Mouse (Mus musculus) heart, adult 18-20 months (tissue): ENCODE measurements at regions not wholly inside any gene's neighbourhood (a gene's known extent, or its start where the extent isn't known, plus 50 kb on each side); places are given as distances from the start of the nearest gene placed in this dataset.

Experiments used
- DNase-seq, 2 experiments: peaks; one replicate each; pipeline ENCODE4 v3.0.0; 2021 to 2022; ENCODE audit warnings: mixed read lengths in 1 of 2

- DNase-seq, result no peak
These were observed 62.9 kb downstream of the Cst10 start for GRCm38 (mm10) chr2:149467801-149468200.

DNA sequence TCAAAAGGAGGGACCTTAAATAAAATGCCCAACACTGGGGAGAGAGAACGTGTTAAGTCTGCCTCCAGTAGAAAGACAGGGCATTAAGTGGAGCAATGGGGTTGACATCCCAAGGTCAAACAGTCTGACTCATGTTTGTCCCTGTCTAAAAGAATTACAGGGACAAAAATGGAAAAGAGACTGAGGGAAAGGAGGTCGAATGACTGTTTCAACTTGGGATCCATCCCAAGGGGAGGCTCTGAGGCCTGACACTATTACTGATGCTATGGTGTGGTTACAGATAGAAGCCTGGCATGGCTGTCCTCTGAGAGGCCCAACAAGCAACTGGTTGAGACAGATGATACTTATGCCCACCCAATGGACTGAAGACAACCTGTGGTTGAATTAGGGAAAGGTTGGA, 67.6 kb downstream of the Cst10 start:
- no peak for DNase-seq

DNA sequence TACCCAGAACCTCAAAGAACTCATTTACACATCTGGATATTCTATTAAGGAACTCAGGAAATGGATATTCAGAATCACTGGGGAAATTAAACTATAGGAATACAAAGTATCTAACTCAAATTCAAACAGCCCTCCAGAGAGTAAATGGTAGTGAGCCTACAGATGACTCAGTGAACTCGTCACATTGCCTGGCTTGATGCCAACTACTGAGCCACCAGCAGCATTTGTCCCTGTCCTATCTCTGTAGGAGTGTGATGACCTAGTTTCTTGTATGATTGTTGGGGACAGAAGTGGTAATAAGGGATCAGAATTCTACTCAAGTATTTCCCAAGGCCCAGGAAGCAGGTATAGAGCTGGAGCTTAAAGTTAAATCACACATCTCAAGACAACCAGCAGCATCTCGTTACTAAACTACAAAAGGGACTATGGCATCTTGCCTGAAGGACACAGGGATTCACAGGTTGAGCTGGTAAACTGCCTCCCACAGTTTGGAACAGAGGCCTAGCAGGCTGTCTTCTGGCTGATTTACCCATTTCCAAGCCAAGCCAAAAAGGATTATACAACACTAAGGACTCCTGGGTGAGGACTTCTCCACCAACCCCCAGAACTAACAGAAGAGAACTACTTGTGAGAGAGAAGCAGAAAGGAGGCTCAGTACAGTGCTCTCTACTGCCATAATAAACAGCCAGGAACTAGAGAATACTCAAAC, 88.6 kb downstream of the Cst10 start:
- DNase-seq, result no peak

- no peak for DNase-seq
These were observed 108.0 kb downstream of the Cst10 start for GRCm38 (mm10) chr2:149512870-149513269.

GRCm38 (mm10) chr2:149524424-149524823, 119.6 kb downstream of the Cst10 start:
- DNase-seq, result no peak

- DNase-seq, result no peak
These were observed 138.0 kb downstream of the Cst10 start for GRCm38 (mm10) chr2:149542837-149543236.

GRCm38 (mm10) chr2:149545708-149546107, 140.9 kb downstream of the Cst10 start:
- no peak for DNase-seq

- no peak for DNase-seq
These were observed 141.9 kb downstream of the Cst10 start for GRCm38 (mm10) chr2:149546639-149547200.

- no peak for DNase-seq
These were observed 150.4 kb downstream of the Cst10 start for GRCm38 (mm10) chr2:149555209-149555608.

- DNase-seq, result no peak
These were observed 168.9 kb downstream of the Cst10 start for GRCm38 (mm10) chr2:149573773-149574172.

GRCm38 (mm10) chr2:149602581-149602980, 197.7 kb downstream of the Cst10 start:
- DNase-seq, result no peak

- DNase-seq, result no peak
These were observed 208.5 kb downstream of the Cst10 start for GRCm38 (mm10) chr2:149613381-149613780.

DNA sequence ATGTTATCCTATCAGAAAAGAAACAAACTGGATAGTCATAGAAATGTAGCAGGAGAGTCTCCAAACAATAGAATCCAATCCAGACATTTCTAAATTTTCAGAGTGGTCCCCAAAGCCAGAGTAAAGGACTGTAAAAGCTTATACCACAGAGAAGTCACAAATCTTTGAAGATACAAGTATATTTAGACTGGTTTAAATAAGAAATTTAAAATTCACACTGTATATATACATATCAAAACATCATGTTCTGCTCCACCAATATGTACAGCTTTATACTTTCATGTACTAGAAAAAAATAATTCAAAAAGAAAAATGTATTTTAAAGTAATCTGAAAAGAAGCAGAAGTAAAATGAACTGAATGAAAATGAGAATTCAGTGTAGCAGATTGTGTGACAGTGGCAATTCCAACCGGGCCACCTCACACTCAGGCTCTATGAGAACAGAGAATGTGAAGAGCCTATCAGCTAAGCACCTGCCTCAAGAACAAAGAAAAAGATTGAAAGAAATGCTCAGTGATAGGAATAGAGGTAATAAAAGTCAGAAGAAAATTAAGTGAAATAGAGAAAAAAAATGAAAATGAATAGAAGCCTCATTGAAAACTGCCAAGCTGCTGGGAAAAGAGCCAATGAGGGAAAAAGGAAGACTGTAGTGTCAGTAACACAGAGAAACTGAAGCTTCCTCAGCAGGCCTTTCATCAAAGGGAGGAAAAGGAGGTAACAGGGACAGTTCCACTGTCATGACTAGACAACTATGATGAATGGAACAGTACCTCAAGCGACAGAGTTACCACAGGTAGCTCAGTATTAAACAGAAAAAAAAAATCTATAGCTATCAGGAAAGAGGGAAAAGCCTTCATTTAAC, 209.5 kb downstream of the Cst10 start:
- DNase-seq, result no peak

DNA sequence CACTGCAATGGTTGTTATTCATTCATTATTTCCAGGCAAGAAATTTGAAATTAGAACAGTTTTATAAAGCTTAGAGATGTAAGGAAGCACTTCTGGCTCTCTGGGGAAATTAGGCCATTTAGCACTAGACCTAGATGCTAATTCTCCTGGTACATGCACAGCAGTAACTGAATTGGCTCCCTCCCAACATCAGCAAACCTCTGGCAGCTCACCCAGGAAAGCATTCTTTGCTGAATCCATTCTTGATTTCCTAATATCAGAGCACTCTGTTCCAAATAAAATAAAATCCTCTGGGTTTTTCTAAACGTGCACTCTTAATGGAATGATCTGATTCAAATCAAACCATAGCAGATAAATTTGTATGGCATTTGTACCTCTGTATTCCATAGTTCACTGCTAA, 203.4 kb upstream of the Syndig1 start:
- peak; percentile 59 to 73 for DNase-seq

GRCm38 (mm10) chr2:149641207-149641606, 187.8 kb upstream of the Syndig1 start:
- DNase-seq, result peak in 1 of 2 experiments; percentile 2

GRCm38 (mm10) chr2:149651829-149652228, 177.2 kb upstream of the Syndig1 start:
- DNase-seq, result no peak

DNA sequence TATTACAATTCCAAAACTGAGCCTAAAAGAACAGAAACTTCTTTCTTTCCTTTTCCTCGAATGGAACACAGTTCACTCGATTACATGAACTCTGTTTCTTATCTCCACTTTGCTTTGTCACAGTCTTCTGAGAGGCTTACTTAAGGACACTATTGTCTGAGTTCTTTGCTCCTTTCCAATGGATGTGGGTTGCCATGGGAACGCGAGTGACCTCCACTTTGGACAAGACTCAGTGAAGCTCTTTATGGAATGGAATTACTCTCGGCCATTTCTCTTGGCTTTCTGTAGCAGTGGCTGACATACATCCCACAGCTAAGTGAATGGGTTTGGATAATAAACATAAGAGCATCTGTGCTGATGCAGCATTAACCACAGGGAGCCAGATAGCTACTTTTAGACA, 167.9 kb upstream of the Syndig1 start:
- no peak for DNase-seq

- no peak for DNase-seq
These were observed 164.6 kb upstream of the Syndig1 start for GRCm38 (mm10) chr2:149664377-149664776.

DNA sequence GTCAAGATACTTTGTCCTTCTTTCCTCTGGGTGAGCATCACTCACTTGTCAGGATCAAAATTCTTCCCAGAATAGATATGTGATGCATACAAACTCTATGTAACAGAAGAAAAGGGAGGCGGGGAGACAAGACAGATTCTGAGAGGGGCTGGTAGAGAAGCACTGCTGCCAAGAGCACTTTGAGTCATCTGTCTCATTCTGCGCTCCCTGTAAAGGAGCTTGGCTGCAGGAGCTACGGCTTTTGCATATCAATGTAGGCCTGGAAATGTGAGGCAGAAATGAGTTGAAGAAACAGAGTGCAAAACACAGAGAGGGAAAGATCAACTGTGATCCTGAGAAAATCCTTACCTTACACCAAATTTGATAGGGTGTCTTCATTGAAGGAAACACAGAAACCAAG, 162.6 kb upstream of the Syndig1 start:
- DNase-seq, result no peak

- DNase-seq, result no peak
These were observed 157.1 kb upstream of the Syndig1 start for GRCm38 (mm10) chr2:149671870-149672269.

DNA sequence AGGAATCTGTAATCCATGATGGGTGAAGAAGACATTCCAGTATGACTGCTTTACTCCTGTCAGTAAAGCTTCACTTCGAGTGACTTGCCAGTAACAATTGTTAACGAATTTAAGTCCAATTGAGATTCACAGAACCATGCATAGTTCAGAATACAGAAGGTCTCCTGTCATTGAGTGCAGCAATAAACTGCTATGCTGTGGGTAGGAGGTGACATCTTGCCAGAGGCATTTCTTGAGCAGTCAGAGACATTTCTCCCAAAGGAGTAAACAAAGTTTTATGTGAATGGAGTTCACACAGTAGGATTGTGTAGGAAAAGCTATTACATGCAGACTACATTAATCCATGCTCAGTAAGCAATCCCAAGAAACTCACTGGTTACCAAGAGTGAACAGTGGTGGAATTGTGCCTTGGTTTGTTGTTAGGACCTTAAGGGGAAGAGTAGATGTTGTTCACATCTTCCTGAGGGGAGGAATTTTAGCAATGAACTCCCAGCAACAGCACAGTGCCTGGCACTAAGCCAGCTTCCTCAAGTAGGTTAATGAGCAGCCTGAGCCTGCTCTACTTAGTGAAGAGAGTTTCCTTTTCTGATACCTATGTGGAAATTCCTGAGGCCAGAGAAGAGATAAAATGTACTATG, 149.1 kb upstream of the Syndig1 start:
- DNase-seq, result peak in 1 of 2 experiments; percentile 11

- no peak for DNase-seq
These were observed 106.7 kb upstream of the Syndig1 start for GRCm38 (mm10) chr2:149722342-149722741.

GRCm38 (mm10) chr2:149724279-149724678, 104.7 kb upstream of the Syndig1 start:
- no peak for DNase-seq
